Mouse (Mus musculus): ENCODE data around the gene Evl.

DNA sequence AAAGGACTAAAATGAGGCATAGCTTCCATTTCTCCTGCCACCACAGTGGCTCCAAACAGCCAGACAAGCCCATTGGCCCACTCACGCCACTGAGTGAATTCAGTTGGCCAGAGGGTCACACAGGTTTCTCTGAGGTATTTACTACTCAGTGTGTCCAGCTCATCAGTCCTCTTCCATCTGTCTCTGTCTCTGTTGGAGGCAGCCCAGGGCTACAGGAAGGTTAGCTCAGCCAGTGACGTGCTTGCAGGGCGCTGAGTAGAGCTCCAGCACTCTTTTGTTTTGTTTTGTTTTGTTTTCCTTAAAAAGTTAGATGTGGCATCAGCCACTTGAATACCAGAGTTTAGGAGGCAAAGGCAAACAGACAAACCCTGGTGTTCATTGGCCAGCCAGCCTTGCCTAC lies 119.0 kb downstream of the Evl start:
- no peak for TF ChIP-seq POLR2A (IDR thresholded peaks at IDR 0.05; ENCODE audit: low read depth, low read length)
- no peak for TF ChIP-seq CTCF (IDR thresholded peaks at IDR 0.05; ENCODE audit: extremely low read depth, insufficient read depth, insufficient read length, insufficient replicate concordance)

Data from spleen, adult 2 months (tissue).